Mouse (Mus musculus): ENCODE results near the gene Fahd1. TPM values are rescaled to one million over a fixed set of nuclear protein-coding genes. Genes with fewer than 3 reads are reported as not detected.

The Fahd1 gene
- total RNA-seq (2015; ENCODE audit: low replicate concordance) = 50.5 and 87.6 TPM in 2 replicates
- total RNA-seq (2017; ENCODE audit: low replicate concordance) = 73.2 and 83.4 TPM in 2 replicates

DNA sequence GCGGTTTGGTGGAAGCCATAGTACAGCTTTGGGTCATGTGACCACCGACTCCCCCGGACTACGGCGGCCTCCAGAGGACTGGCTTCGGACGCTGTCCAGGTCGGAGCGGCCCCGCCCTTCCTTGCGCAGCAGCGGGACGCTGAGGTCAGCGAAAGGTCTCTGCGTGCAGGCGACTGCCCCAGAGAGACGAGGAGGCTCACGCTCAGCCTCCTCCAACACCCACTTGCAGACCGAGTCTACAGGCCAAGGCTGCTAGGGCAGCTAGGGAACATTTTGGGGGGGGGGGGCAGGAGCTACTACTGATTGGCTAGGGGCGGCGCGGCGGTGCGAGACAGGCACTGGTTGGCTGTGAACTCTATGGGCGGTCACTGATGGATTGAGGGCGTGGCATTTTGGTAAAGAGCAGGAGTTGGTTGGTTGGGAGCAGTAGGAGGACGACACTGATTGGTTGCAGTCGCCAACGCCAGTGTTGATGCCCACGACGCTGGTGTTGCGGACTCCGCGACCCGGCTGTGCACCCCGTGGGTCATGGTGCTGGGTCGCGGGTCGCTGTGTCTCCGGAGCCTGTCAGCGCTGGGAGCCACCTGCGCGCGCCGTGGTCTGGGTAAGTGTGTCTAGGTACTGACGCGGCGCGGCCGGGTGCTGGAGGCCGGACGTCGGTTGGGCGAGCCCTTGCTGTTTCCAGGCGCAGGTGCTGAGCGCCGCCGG is at the start of gene Fahd1:
Gene Fahd1 (minus strand): TSS at position 300 of the 708 bp plus-strand sequence.
- peak; percentile 84 for ATAC-seq (replicated peaks; ENCODE audit: low FRiP score, poor library complexity, severe bottlenecking)

DNA sequence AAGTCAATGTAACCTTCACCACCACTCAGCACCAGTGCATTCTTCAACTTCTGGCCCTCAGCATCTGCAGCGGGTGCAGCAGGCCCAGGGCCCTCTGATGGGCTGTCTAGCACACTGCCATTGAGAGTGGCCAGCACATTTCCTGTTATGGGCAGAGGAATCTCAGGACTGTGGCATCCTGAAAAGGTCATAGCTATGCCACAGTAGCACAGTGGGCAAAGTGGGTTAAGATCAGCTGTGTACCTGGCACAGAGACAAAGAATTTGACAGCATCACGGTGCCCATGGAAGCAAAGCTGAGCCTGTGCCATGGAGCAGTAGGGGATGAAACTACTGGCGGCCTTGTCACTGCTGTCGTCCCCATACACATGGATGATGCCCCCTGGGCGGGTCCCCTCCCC is 49.0 kb upstream of the Fahd1 start:
- no peak for ATAC-seq (replicated peaks; ENCODE audit: low FRiP score, poor library complexity, severe bottlenecking)

DNA sequence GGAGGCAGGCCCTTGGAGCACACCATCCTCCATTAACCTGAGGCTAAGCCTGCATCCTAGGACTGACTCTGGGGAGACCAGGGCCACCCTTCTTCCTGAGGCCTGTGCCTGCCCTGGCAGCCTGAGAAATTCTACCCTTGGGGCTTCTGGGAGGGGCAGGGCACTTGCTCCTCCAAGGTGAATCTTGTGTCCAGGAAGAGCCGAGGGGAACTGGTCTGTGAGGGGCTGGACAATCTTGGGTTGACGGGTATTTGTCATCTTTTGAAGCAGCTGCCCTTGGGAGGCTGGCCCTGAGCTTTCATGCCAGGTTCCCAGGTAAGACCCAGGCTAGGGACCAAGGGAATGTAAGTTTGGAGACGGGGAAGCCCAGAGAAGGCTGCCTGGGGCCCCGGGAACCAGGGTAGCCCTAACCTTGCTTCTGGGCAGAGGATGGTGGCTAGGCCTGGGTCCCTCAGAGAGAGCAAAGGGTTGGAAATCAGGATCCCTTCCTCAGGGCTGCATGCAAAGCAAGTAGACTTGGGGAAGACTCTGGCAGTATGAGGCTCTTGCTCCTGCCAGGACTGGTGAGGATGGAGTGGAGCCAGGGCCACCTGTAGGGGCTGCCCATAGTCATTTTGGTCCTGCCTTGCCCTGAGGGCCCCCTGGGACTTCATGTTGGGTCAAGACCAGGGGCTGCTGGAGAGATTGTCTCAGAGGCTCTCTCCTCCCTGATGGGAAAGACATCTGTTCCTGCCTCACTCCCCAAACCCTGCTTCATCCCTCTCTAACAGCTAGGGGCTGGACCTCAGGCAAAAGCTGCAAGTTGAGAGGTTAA is 48.1 kb upstream of the Fahd1 start:
- no peak for ATAC-seq (replicated peaks; ENCODE audit: low FRiP score, poor library complexity, severe bottlenecking)

DNA sequence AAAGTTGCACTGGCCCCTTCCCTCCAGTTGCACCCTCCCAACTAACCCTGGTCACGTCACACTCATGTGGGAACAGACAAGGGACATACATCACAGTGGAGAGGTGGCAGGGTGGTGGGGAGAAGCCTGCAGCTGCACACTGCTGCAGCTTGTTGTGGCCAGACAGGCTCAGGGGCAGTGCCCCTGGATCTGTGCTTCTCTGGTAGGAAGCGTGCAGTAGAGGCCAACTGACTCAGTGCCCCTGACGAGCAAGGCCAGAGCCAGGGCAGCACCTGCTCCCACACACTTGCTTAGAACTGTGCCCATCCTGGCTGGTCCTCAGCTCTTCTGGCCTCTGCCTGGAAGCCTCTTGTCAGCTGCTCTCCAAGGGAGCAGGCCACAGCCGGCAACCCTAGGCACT is 47.4 kb upstream of the Fahd1 start:
- no peak for ATAC-seq (replicated peaks; ENCODE audit: low FRiP score, poor library complexity, severe bottlenecking)

DNA sequence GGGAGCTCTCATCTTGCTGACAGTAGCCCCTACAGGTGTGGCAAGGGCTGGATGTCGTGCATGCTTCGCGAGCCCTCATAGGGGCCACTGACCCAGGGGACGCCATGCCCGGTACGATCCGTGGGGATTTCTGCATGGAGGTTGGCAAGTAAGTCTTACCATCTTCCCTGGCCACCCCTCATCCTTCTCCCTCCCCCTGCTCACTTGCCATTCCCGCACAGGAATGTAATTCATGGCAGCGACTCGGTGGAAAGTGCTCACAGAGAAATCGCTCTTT is 46.8 kb upstream of the Fahd1 start:
- ATAC-seq (replicated peaks; ENCODE audit: low FRiP score, poor library complexity, severe bottlenecking) = no peak

DNA sequence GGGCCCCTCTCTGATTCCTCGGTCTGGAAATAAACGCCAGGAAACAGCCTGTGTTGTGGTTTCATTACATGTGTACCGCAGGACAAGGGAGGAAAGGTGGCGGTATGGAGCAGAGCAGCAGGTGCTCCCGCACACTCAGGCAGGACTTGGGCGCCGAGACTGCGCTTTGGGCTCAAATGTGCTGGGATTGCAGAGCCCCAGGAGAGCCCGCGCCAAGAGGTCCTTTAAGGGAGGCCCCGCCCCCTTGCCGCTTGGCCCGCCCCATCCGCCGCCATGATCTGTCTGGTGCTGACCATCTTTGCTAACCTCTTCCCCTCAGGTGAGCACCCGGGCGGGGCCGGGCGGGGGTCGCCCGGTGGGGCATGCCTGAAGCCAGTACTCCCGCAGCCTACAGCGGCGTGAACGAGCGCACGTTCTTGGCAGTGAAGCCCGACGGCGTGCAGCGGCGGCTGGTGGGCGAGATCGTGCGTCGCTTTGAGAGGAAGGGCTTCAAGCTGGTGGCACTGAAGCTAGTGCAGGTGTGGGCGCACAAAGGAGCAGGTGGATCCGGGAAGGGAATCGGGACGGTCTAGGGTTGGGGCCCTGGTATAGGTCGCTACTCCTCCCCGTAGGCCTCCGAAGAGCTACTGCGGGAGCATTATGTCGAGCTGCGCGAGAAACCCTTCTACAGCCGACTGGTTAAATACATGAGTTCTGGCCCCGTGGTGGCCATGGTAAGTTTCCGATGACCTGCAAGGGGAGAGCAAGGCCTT is 46.3 kb upstream of the Fahd1 start, which contains the start of gene Nme3:
Gene Nme3 (plus strand): TSS at position 260 of the 752 bp plus-strand sequence.
- ATAC-seq (replicated peaks; ENCODE audit: low FRiP score, poor library complexity, severe bottlenecking) = peak; percentile 69

DNA sequence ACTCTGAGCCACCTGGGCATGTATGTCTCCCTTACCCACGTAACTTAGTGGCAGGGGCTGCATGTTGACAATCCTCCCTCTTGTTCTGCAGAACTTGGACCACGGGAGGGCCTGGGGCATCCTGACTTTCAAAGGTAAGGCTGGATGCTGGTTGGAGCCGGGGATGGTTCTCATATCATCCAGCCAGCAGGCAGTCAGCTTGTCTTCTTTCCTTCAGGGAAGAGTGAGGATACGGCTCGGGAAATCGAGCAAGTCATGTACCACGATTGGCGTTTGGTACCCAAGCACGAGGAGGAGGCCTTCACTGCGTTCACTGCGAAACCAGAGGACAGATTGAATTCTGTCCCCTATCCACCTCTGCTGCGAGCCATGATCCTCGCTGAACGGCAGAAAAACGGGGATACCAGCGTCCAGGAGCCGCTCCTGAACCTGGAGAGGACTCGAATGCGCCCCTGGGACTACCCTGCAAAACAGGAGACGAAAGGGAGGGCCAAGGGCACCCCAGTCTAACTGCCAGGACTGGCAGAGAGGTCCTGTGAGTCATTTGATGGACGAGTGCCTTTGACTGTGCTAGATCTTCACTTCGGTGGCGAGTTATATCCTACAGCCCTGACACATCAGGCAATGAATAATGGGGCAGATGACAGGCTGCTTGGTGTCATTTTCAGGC is 45.5 kb upstream of the Fahd1 start:
- ATAC-seq (replicated peaks; ENCODE audit: low FRiP score, poor library complexity, severe bottlenecking) = 0 out of 2 replicates have a peak, but pooled peaks have one; percentile 18

DNA sequence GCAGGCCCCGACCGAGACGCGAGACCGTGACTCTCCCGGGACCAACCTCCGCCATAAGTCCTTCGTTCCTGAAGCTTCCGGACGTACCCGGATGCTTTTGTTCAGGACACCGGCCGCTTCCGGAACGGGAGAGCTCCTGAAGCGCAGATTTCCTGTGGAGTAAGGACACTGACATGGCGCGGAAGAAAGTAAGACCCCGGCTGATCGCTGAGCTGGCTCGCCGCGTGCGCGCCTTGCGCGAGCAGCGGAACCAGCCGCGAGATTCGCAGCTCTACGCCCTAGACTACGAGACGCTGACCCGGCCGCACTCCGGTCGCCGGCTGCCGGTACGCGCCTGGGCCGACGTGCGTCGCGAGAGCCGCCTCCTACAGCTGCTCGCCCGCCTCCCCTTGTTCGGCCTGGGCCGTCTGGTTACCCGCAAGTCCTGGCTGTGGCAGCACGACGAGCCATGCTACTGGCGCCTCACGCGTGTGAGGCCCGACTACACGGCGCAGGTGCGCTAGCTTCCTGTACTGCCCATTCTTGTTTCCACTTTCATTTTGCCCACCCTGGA is 44.9 kb upstream of the Fahd1 start, which contains the start of the genes Eme2 and Mrps34:
Gene Eme2 (minus strand): TSS at position 93 of the 553 bp plus-strand sequence.
Gene Mrps34 (plus strand): TSS at position 122 of the 553 bp plus-strand sequence.
- ATAC-seq (replicated peaks; ENCODE audit: low FRiP score, poor library complexity, severe bottlenecking) = peak; percentile 51

DNA sequence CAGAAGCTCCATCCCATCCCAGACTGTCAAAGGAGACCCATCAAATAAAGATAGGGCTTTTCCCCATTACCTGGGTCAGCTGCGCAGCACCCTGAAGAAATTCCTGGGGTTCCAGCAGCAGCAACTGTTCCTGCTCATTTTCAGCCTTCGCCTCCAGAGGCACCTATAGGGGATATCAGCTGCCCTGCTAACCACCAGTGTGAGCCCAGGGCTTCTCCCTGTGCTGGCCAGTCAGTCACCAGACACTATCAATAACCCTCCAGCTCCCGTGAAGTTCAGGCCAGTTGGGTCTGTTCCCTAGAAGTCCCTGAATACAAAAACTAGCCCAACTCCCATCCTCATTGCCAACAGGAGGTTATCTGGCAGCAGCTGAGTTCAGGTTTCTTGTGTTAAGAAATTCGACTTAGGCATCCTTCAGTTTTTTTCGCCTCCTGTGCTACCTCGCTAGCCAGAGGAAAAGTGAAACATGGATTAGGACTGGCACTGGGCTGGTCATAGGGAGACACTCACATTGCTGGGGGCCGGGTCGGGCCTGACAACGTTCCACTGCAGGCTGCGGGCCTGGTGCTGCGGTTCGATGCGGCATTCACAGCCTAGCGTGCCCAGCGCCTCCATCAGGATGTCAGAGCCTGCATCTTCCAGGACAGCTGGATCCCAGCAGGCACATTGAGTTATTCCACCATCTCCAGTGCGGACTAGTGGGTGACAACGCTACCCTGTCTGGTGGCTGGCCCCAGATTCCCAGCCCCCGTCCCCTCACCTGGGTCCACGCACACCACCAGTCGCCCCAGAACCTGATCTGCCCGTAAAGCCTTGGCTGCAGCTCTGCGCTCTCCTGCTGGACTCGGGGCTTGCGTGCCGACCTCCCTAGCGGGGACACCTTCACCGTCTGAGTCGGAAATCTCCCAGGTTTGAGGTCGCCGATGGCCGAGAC is 44.2 kb upstream of the Fahd1 start:
- peak; percentile 31 for ATAC-seq (replicated peaks; ENCODE audit: low FRiP score, poor library complexity, severe bottlenecking)

DNA sequence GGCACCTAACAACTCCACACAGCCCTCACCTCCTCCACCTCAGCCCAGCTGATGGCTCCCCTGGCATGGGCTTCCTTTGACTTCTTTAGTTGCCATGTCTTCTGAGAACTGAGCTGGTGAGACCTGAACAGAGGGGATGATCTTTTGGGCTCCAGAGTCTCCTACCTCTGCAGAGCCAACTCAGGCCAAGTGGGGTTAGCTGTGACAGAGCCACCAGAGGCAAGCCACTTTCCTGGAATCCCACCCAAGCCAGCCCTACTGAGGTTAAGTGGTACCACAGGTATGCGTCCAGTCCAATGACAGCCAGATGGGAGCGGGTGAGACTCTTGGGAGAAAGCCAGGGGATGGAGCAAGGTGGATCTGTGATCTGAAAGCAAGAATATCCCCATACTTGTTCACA is 43.1 kb upstream of the Fahd1 start:
- ATAC-seq (replicated peaks; ENCODE audit: low FRiP score, poor library complexity, severe bottlenecking) = no peak

DNA sequence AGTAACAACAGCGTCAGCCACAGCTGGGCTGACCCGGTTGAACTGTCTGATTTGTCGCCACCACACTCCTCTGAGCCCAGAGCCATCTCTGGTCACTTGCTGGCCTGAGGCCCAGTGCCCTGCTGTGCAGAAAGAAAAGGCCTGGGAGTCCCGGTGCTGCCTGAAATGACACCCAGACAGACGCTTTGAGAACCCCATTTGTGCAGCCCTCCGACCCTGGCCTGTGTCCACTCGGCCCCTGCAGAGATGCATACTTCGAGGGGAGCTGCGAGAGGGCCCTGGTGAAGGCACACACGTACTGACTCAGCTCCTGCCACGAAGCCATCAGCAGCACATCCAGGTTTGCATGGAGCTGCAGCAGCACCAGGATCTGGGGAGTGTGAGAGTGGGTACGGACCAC is 42.6 kb upstream of the Fahd1 start:
- no peak for ATAC-seq (replicated peaks; ENCODE audit: low FRiP score, poor library complexity, severe bottlenecking)

DNA sequence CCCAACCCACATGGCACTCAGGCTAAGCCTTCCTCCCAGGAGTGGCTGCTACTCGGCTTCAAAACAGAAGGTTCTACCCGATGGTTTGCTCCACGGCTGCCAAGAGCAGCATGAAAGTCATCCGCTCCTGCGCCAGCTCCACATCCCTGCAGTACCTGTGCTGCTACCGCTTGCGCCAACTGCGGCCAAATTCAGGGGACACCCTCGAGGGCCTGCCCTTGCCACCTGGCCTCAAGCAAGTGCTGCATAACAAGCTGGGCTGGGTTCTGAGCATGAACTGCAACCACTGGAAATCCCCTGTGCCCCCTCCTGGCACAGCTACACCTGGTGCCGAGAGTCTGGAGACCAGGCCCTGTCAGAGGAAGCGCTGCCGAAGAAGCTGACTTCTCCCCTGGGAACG is 41.2 kb upstream of the Fahd1 start:
- no peak for ATAC-seq (replicated peaks; ENCODE audit: low FRiP score, poor library complexity, severe bottlenecking)

DNA sequence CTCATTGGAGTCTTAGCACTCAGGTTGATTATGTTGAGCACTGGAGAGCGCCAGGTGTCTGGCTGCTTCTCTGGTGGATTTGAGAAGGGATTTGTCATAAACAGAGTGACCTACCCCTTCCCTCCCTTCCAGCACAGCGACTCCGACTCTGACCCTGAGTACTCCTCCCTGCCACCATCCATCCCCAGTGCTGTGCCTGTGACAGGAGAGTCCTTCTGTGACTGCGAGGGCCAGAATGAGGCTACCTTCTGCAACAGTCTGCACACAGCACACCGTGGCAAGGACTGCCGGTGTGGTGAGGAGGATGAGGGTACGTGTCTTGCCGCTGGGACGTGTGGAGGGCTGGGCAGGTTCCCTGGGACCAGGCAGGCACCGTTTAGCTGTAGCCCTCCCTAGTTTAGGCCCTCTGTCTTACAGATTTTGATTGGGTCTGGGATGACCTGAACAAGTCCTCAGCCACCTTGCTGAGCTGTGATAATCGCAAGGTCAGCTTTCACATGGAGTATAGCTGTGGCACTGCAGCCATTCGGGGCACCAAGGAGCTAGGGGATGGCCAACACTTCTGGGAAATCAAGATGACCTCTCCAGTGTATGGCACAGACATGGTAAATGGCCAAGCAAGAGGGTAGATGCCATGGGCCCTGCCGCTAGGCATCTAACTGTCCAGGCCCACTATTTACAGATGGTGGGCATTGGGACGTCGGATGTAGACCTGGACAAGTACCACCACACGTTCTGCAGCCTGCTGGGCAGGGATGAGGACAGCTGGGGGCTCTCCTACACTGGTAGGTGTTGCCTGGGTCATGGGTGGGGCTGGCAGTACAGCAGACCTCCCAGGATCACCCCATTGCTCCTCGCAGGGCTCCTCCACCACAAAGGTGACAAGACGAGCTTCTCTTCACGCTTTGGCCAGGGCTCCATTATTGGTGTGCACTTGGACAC is 40.3 kb upstream of the Fahd1 start:
- no peak for ATAC-seq (replicated peaks; ENCODE audit: low FRiP score, poor library complexity, severe bottlenecking)

DNA sequence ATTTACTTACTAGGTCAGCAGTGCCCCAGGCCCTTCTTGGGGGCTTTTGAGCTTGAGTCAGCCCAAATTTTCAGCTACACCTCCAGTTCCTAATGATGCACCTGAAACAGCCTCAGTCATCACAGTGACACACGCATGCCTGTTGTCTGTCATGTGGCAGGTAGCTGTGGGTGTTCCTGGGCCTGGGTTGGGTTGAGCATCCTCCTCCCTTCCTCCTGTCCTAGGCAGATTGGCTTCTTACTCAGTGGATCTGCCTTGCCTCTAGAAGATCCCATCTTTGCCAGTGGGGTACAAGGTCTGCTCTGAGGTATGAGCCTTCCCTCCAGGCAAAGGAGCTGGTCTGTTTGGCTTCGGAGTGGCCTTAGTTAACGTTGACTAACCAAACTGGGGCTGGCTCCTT is 38.7 kb upstream of the Fahd1 start:
- no peak for ATAC-seq (replicated peaks; ENCODE audit: low FRiP score, poor library complexity, severe bottlenecking)

DNA sequence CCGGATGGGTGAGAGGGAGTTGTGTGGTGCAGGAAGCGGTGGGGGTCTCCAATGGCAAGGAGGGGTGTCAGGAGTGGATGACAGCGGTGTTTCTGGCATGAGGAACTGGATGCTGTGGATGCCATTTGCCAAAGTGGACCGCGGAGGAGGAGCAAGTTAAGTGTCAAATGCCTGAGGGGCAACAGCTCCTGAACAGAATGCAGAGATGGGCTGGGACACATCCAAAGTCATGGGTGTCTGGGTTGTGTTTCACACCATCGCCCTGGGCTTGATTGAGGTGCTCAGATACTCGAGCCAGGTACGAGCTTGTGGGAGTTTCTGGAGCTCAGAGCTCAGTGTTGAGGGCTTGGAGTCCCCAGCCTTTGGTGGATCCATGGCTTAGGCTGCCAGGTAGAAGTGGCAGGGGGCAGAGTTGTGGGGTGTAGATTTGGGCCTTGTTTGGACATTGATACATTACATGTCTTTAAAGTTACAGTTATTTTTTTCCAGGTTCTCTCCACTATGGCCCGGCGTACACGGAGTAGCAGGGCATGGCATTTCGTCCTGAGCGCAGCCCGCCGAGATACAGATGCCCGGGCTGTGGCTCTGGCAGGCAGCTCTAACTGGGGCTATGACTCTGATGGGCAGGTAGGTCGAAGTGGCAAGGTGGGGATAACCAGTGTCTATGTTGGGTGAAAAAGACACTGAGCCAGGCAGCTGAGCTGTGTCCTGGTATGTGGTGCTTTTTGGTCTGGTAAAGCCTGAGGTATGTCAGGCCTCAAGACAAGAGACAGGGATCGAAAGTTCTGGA is 37.3 kb upstream of the Fahd1 start:
- no peak for ATAC-seq (replicated peaks; ENCODE audit: low FRiP score, poor library complexity, severe bottlenecking)

DNA sequence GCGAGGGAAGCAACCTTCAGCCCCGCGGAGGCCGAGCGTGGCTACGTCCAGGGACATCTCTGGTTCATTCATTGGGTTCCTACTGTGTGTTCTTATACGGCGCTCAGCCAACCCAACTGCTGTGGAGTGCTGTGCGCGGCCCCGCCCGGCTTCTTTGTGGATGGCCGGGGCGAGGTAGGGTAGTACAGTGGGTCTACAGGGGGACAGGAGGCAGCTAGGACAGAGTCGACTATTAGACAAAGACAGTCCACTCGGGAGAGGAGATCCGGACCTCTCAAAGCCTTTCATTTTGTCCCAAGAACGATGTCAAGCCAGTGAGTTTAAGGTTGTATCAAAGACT is 36.7 kb upstream of the Fahd1 start:
- peak; percentile 8 for ATAC-seq (replicated peaks; ENCODE audit: low FRiP score, poor library complexity, severe bottlenecking)

Measured in erythroid progenitor cell, adult 5-6 weeks (primary cell).